Mouse (Mus musculus) E14TG2a.4 (cell line): Measurements from ENCODE around the gene Uchl5.

Source experiments
- H3K27me3 ChIP-seq: 2 replicates; pipeline ENCODE4 v1.6.1; 2014; ENCODE audit warnings: low read length, control low read depth; ENCODE audit not compliant: insufficient read depth
- H3K36me3 ChIP-seq: 2 replicates; pipeline ENCODE4 v1.6.1; 2014; ENCODE audit warnings: low read length, control low read depth; ENCODE audit not compliant: insufficient read depth
- H3K4me1 ChIP-seq: replicated peaks from 2 replicates; pipeline ENCODE4 v1.6.1; 2014; ENCODE audit warnings: low read depth, low read length, control low read depth
- H3K4me3 ChIP-seq: replicated peaks from 2 replicates; pipeline ENCODE4 v1.5.1; 2014; ENCODE audit warnings: mild to moderate bottlenecking, low read length
- H3K9me3 ChIP-seq: 2 replicates; pipeline ENCODE4 v1.6.1; 2014; ENCODE audit warnings: low read length, control low read depth
- CTCF ChIP-seq: conservative IDR thresholded peaks from 2 replicates; pipeline ENCODE4 v1.5.1; 2014; ENCODE audit warnings: low read length
- NANOG ChIP-seq: IDR thresholded peaks from 2 replicates; pipeline ENCODE4 v1.6.1; 2014; ENCODE audit warnings: borderline replicate concordance, low read length, mixed read lengths
- POU5F1 ChIP-seq: IDR thresholded peaks from 2 replicates; pipeline ENCODE4 v1.6.1; 2014; ENCODE audit warnings: low read length, borderline replicate concordance

Uchl5 gene

GRCm38 (mm10) chr1:143776446-143777411 is at the start of gene Uchl5, which contains the start of gene Trove2:
Gene Uchl5 (plus strand): TSS chr1:143777272.
Gene Trove2 (minus strand): TSS chr1:143777068.
- peaks cover 15% of the 10 kb centered on the region for H3K36me3 ChIP-seq

GRCm38 (mm10) chr1:143727701-143728445 is 49.2 kb upstream of the Uchl5 start:
- H3K4me1 ChIP-seq, result peaks cover 29% of the 10 kb centered on the region
- H3K9me3 ChIP-seq, result no peaks in the 10 kb centered on the region
- H3K4me3 ChIP-seq, result no peak overlapping the region
- no peaks in the 10 kb centered on the region for H3K36me3 ChIP-seq
- TF ChIP-seq NANOG (no peak), CTCF (no peak), POU5F1 (no peak)
- no peaks in the 10 kb centered on the region for H3K27me3 ChIP-seq

More at GRCm38 (mm10) chr1:143776446-143777411, at the start of gene Uchl5, which contains the start of gene Trove2:
- Histone ChIP-seq H3K27me3 (peaks cover 3% of the 10 kb centered on the region; the same call in 1 of the 2 replicates), H3K9me3 (no peaks in the 10 kb centered on the region), H3K4me1 (peaks cover 17% of the 10 kb centered on the region), H3K4me3 (peak within 1 kb of the TSS; percentile 99)
- TF ChIP-seq POU5F1, result no peak
- TF ChIP-seq NANOG, result no peak
- TF ChIP-seq CTCF, result no peak

DNA sequence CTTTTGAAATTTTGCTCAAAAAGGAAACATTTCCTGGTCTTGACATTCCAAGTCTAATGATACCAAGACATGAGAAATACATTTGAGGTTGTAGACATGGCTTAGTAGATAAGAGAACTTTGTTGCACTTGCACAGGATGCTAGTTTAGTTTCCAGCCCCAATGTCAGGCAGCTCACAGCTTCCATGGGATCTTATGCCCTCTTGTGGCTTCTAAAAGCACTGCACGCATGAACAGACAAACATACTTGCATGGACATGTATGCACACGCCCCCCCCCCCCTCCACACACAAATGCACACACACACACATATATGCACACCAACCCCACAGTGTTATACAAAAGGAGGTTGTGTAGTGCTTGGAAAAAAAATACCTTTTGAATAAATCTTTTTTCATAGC is 46.2 kb upstream of the Uchl5 start:
- peaks cover 52% of the 10 kb centered on the region for H3K4me1 ChIP-seq
- H3K36me3 ChIP-seq, result no peaks in the 10 kb centered on the region
- no peaks in the 10 kb centered on the region for H3K27me3 ChIP-seq
- no peaks in the 10 kb centered on the region for H3K9me3 ChIP-seq
- TF ChIP-seq CTCF, result peak; percentile 71
- no peak for TF ChIP-seq NANOG
- no peak overlapping the region for H3K4me3 ChIP-seq

DNA sequence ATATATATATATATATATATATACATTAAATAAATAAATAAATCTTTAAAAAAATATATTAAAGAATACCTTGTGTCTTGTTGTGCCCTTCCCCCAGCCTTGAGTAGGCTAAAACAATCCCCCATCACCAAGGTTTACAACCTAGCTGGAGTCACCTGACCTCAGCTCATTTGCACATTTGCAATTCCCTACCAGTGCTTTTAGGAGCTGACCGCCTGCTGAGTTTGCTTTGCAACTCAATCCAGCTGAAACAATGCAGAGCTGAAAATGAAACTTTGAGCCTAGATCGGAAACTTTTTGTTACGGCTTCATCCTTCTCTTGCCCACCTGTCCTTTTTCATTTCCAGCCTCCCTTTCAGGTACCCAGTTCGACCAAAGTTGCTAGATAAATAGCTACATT is 45.4 kb upstream of the Uchl5 start:
- Histone ChIP-seq H3K27me3 (no peaks in the 10 kb centered on the region), H3K9me3 (no peaks in the 10 kb centered on the region), H3K4me3 (0 out of 2 replicates have a peak overlapping the region, but pooled peaks have one; percentile 41), H3K36me3 (no peaks in the 10 kb centered on the region), H3K4me1 (peaks cover 54% of the 10 kb centered on the region)
- TF ChIP-seq POU5F1 (no peak), NANOG (no peak), CTCF (no peak)

DNA sequence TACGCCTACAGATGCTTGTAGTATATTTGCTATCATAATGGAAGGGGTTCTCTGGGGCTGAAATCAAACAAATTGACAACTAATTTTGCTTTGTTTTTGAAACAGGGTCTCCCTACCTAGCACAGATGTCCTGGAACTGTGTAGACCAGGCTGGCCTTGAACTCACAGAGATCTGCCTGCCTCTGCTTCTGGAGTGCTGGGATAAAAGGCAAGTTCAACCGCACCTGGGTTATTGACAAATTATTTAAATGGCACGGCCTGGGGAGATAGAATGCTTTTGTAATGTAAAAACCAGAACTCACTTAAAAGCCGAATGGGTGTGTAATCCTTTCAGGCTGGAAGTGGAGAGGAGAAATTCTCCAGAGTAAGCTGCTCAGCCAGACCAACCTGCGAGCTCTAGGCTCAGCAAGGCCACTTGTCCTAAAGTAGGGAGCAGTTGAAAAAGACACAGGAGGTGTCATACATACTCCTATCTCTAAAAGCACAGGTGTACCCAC is 43.1 kb upstream of the Uchl5 start:
- H3K4me1 ChIP-seq, result peaks cover 61% of the 10 kb centered on the region
- H3K9me3 ChIP-seq, result no peaks in the 10 kb centered on the region
- H3K36me3 ChIP-seq, result no peaks in the 10 kb centered on the region
- TF ChIP-seq NANOG (no peak), POU5F1 (no peak), CTCF (no peak)
- no peak overlapping the region for H3K4me3 ChIP-seq
- H3K27me3 ChIP-seq, result 0 out of 2 replicates have a peak, but pooled peaks cover 4% of the 10 kb centered on the region

GRCm38 (mm10) chr1:143738811-143739210 is 38.3 kb upstream of the Uchl5 start:
- TF ChIP-seq POU5F1, result no peak
- no peak for TF ChIP-seq NANOG
- TF ChIP-seq CTCF, result no peak
- H3K27me3 ChIP-seq, result 0 out of 2 replicates have a peak, but pooled peaks cover 4% of the 10 kb centered on the region
- peaks cover 22% of the 10 kb centered on the region for H3K36me3 ChIP-seq
- H3K4me1 ChIP-seq, result peaks cover 54% of the 10 kb centered on the region
- H3K4me3 ChIP-seq, result peak overlapping the region; percentile 85
- H3K9me3 ChIP-seq, result no peaks in the 10 kb centered on the region

GRCm38 (mm10) chr1:143739361-143740350 is 37.4 kb upstream of the Uchl5 start:
- no peaks in the 10 kb centered on the region for H3K9me3 ChIP-seq
- peaks cover 52% of the 10 kb centered on the region for H3K4me1 ChIP-seq
- no peak for TF ChIP-seq POU5F1
- no peak for TF ChIP-seq NANOG
- no peak for TF ChIP-seq CTCF
- peaks cover 22% of the 10 kb centered on the region for H3K36me3 ChIP-seq
- H3K4me3 ChIP-seq, result peak overlapping the region; percentile 85
- H3K27me3 ChIP-seq, result 0 out of 2 replicates have a peak, but pooled peaks cover 4% of the 10 kb centered on the region
